Mouse (Mus musculus): Measurements from ENCODE around the gene Klk10.

The Klk10 gene

DNA sequence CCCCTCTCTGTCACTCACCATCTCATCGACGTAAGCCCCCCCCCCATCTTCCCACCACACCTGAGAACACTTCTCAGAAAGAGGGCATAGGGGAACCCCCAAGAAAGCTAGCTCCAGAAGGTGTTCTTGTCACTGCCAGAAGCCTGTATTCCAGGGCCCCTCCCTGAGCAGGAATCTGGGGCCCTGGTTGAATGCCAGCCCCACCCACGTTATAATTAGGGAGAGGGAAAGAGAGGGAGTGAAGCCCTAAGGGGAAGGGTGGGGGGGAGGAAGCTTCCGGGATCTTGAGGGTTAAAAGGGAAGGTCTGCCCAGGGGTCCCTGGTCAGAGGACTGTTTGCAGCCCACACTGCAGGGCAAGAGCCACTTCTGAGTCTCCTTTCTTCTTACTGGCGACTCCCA, at the start of gene Klk10:
Gene Klk10 (plus strand): TSS at position 290 of the 400 bp plus-strand sequence.
- peak; percentile 10 for DNase-seq

DNA sequence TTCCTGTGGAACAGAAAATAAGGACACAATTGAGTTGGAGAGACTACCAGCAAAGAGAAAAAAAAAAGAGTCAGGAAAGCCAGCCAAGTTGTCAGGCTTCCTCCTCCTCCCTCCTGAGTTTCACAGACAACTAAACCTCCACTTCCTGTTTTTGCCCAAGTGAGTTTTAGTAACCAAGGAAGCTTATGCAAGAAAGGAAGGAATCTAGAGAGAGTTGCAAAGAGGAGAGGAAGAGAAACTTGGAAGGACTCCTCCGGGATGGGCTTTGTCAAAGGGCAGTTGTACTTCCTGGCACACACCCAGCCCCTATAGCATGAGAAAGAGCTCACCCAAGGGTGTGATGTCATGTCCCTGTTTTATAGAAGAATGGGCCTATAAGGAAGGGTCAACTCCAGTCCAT, 33.0 kb upstream of the Klk10 start:
- peak; percentile 73 for DNase-seq

DNA sequence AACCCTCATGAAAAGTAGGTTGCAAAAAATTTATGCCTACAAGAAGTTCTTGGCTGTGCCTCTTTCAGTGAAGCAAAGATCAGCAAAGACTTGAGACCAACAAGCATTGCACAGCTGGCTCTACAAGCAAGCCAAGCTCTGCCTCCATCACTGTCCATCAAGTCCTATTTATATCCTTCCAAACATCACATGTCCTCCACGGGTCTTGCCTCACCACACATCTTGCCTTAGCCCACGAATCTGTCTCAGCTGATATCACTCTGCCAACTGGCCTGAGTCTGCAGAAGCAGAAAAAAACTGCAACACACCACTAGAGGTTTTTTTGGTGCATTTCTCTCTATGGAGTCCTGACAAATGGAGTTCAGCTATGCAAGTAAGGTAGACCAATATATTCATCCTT, 28.0 kb upstream of the Klk10 start:
- DNase-seq = no peak

DNA sequence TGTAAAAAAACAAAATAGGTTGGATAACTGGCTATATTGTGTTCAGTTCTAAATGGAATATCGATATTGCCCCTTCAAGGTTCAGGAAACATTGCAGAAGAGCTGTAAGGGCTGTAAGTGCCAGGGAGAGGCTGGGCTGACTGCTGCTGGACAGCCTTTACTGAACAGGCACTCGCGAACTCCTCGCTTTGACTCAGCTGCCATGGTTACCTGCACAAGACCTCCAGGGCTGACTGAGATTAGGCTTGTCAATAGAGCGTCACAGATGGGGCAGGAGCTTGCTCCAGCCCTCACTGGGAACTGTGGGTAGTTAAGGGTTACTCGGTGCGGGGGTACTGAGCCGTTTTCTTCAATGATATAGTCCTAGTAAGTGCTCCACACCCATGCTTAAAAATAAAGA, 14.4 kb upstream of the Klk10 start:
- DNase-seq = no peak

DNA sequence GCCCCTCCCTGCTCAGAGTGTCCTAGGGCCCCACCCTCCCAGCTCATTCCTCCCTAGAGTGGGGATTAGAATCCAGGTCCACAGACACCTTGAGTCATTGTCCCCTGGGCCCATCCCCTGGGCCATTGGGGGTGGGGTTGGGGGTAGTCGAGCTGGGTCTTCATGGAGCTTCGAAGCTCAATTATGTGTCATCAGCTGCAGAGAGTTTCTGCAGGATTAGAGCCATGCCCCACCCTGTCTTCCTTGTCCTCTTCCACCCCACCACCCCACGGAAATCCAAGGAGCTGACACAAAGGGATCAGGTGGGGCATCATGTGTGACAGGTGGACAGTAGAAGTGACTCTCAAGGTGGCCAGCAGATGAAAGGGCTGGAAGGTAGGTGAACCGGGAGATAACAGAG, 12.2 kb upstream of the Klk10 start, which contains the start of gene Klk12:
Gene Klk12 (plus strand): TSS at position 301 of the 400 bp plus-strand sequence.
- no peak for DNase-seq

DNA sequence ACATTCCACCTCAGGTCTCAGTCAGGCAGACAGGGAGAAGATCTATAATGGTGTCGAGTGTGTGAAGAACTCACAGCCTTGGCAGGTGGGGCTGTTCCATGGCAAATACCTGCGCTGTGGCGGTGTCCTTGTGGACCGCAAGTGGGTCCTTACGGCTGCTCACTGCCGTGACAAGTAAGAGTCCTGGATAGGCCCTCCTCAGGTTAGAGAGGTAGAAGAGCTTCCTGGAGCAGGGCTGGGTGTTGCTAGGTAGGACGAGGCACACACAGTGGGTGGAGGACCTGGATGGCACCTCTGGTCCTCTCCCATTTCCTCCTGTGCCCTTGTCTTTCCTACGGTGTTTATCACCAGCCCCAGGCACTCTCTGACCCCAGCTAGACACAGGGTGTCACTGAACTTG, 11.2 kb upstream of the Klk10 start:
- DNase-seq = no peak

DNA sequence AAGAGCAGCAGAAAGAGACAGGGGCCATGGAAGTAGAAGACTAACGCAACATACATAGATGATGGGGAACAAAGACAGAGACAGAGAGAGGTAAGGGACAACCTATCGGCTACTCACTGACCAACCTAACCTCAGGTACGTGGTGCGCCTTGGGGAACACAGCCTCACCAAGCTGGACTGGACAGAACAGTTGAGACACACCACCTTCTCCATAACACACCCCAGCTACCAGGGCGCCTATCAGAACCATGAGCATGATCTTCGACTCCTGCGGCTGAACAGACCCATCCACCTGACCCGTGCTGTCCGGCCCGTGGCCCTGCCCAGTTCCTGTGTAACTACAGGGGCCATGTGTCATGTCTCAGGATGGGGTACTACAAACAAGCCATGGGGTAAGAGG, 10.1 kb upstream of the Klk10 start:
- no peak for DNase-seq

DNA sequence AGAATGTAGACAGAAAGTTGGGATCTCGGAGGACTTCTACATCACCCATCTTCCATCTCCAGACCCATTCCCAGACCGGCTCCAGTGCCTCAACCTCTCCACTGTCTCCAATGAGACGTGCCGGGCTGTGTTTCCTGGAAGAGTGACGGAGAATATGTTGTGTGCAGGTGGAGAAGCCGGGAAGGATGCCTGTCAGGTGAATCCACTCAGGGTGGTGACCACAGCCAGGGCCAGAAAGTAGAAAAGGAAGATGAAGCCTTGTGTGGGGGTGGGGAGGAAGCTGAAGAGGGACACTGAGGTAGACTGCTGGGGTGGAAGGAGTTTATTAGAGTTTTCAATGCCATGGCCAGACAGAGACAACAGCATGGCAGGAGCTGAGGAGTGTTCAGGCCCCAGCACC, 8.9 kb upstream of the Klk10 start:
- no peak for DNase-seq

DNA sequence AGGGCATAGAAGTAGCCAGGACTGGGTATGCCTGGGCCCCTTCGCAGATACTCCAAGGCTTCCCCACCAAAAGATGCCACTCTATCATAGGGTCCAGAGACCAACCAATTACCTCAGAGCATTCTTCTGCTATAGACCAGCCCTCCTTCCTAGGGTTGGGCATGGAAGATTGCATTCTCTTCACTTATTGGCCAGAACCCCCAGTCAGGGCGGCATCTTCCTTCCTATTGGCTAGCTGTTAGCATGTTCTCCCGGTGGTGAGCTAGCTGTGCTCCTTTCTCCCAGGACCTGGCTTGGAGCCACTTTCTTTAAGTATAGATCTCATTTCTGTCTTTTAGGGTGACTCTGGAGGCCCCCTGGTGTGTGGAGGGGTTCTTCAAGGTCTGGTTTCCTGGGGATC, 7.9 kb upstream of the Klk10 start:
- no peak for DNase-seq

DNA sequence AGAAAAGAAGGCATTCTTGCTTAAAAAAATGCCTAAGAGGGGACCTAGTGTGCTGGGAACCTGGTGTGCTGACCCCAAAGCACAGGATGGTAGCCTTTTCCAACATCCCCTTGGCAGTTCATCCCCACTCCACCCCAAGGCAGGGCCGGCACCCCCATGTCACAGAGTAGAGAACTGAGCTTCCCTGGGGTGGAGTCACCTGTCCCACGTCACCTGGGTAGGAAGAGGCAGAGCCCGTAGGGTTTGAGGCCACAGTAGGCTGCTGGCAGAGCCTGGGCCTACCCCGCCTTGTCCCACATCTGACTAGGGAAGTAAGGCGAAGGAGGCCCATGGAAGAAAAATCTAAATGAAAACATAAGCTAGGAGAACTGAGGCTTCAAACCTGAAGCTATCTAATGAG, 6.5 kb upstream of the Klk10 start, which contains the start of gene Klk11:
Gene Klk11 (plus strand): TSS at position 241 of the 400 bp plus-strand sequence.
- no peak for DNase-seq

DNA sequence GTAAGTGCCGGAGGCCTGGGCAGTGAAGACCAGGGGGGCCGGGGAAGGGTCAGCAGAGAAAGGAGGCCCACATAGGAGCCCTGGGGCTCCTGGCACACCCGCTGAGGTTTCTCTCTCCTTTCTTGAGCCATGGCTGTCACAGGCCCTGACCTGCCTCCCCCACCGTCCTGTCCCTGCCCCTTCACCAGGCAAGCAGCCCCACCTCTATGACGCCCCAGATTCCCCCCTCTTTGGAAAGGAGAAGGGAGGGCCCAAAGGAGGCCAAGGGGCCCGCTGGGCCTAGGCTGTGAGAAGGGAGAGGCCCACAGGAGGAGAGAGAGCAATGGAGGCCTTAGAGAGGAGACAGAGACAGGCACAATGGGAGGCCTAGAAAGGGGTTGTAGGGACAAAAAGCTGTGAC, 6.0 kb upstream of the Klk10 start:
- DNase-seq = no peak

DNA sequence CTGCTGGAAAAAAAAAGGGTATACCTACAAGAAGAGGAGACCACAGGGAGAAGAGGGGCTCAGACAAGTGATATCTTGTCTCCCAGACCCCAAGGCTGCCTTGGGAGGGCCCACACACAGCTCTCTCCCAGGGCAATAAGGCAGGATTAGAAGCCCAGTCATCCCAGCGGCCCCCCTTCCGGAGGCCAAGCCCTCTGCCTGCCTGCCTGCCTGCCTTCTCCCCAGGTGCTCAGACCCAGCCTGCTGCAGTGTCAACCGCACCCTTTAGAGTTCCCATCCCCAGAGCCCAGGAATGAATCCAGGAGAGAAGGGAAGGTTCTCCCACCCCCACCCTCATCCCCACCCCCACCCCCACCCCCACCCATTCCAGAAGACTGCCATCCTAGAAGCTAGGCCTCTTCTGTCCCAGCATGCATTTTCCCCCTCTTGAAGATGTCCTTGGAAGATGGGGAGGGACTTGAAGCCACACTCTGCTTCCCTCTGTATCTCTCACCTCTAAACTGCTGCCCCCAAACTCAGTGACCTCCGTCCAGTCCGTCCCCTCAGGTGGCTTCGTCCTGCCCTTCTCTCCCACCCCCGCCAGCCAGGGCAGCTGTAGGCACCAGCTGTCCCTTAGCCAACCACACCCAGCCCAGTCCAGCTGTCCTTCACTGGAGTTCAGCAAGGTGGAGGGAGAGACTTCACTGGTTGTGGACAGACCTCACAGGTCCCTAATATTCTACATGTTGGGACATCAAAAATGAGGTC, 5.4 kb upstream of the Klk10 start:
- no peak for DNase-seq

DNA sequence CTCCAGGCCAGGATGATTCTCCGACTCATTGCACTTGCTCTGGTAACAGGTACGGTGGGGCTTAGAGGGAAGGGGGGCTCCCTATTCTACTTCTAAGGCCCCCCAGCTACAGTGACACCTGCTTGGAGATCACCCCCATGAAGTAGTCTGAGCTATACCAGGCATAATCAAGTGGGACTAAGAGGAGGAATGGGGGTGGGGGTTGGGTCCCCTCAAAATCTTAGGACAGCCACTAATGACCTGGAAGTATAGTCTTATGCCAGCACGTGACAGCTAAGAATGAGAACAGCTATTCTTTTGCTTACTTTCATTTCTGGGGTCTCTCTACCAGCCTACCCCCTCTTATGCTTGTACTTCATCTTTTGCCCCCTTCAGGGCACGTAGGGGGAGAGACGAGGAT, 4.3 kb upstream of the Klk10 start:
- no peak for DNase-seq

DNA sequence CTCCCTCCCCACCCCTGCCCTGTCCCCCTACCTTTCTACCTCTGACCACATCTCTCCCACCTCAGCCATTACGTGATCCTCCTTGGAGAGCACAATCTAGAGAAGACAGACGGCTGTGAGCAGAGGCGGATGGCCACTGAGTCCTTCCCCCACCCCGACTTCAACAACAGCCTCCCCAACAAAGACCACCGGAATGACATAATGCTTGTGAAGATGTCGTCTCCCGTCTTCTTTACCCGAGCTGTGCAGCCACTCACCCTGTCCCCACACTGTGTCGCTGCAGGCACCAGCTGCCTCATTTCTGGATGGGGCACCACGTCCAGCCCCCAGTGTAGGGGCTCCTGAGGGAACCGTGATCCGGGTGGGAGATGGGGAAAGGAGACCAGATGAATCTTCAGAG, 3.4 kb upstream of the Klk10 start:
- DNase-seq = no peak

DNA sequence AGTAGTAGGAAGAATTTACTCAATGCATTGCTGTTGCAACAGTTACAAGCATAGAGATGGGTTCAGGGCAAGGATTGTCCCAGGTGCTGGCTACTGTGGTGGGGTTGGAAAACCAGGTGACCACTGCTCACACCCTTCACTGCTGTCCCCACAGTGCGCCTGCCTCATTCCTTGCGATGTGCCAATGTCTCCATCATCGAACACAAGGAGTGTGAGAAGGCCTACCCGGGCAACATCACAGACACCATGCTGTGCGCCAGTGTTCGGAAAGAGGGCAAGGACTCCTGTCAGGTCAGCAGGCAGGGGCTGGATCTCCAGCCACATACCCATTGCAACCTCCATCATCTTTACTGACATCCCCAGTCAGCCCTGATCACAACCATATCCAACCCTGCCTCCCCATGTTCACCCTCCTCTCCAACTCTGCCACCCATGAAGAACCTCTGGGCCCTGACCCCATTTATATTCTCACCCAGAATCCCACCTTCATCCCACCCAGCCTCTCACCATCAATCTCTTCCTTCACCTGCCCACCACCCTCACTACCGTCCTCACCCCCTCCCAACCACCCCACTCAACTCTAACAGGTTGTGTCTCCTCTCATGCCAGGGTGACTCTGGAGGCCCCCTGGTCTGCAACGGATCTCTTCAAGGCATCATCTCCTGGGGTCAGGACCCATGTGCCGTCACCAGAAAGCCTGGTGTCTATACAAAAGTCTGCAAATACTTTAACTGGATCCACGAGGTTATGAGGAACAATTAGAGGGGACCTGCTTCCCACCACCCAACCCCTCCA, 2.5 kb upstream of the Klk10 start:
- no peak for DNase-seq

DNA sequence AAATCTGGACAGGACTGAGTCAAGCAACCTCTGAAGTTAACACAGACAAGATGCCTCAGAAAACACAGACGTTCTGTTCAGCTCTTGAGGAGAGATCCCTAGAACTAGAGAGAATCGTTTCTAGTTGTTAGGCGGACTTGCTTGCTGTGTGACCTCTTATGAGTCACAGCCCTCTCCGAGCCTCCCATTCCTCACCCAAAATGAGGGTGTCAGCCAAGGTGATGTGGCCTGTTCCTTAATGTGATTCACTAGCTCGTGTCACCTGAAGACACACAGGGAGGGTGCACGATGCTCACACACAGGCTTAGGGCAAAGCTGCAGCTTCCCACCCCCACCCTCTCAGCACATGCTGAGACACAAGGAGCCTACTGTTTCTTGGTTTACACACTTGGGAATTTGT, 594 bp upstream of the Klk10 start:
- DNase-seq = no peak

DNA sequence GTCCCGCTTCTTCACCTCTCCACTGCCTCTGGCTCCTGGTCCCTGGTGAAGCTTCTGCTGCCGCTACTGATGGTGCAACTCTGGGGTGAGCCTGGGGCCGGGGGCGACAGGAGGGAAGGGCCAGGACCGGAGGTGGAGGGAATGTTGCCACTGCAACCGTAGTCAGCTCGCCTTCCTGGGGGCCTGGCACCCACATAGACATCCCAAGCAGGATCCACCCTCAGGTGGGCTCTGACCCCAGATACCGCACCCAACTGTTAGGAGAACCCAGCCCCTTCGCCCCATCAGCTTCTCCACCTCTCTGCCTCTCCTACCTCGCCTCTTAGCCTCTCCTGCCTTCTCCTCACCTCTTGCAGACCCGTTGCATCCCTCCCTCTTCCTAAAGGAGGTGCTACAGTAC, 706 bp downstream of the Klk10 start:
- no peak for DNase-seq

DNA sequence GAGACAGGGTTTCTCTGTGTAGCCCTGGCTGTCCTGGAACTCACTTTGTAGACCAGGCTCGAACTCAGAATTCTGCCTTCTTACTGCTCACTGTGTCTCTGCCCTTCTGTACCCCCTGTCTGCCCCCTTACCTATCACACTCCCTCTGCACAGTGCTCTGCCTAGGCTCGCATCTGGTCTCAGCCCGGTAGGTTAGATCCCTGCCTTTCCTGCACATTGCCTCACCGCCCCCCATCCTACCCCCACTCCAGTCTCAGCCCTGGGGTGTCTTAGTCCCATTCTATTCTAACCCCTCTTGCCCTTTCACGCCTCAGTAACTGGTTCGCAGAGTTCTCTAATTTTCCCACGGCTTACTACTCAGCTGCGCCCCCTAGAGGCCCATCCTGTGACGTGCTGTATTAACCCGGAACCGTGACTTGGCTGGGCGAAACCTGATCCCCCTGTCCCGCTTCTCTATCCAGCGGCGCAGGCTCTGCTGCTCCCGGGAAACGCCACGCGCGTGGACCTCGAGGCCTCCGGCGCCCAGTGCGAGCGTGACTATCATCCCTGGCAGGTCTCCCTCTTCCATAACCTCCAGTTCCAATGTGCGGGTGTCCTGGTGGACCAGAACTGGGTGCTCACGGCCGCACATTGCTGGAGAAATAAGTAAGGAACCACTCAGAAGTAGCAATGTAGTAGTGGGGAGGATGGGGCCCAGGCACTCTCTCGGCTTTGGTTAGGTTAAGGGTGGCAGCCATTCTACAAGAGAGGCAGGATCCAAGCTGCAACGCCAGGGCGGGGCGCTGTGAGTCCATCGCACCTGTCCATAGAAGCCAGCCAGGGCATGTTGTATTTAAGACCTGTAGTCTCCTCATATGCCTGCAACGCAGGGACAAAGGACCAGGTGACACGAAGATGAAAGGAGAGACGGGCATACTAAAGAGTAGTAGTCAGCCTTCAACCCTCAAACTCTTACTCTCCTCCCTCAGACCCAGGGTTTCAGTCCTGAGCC, 1.7 kb downstream of the Klk10 start:
- DNase-seq = peak; percentile 92

DNA sequence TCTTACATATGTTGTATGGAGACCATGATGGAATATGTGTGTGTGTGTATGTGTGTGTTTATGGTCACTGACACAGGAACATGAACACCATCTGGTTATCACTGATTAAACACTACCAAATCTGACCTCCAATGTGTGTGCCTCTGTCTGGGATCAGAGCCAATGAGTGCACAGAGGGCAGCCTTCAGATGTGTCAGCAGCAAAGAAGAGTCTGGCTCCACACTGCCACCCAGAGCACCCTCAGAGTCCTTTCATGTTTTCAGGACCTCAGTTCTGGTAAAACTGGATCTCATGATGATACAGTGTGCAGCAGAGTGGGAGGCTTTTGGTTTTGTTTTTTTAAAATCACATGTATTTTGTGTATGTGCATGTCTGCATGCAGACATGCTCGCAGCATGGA, 4.5 kb downstream of the Klk10 start:
- peak; percentile 25 for DNase-seq

DNA sequence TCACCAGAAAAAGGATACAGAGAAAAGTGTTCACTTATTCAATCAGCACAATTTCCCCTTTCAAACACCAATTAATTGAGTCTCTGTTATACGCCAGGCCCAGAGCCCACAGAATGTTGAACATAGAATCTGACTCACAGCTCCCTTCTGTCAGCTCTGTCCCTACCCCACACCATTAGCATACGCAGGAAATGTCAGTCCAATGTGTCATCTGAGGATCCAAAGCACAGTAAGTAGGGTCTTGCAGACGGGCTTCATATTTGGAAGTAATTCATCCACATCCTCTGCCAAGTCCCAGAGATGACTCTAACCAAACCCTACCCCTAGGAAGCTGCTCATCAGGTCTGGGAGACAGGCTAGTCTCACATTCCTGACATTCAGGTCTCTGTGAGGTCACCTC, 7.3 kb downstream of the Klk10 start:
- no peak for DNase-seq

DNA sequence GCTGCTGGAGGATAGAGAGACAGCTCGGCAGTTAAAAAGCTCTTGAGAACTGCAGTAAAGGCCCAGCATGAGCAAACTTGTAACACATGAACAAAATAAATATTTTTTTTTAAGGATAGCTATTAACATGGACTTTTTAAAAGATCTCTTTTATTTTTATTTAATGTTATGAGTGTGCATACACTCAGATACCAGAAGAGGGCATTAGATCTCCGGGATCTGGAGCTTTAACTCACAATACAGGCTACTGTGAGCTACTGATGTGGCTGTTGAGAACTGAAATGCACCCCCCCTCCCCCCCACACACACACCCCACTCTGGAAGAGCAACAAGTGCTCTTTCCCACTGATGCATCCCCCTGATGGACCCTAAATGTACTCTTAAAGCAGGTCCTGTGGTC, 8.5 kb downstream of the Klk10 start:
- DNase-seq = no peak

DNA sequence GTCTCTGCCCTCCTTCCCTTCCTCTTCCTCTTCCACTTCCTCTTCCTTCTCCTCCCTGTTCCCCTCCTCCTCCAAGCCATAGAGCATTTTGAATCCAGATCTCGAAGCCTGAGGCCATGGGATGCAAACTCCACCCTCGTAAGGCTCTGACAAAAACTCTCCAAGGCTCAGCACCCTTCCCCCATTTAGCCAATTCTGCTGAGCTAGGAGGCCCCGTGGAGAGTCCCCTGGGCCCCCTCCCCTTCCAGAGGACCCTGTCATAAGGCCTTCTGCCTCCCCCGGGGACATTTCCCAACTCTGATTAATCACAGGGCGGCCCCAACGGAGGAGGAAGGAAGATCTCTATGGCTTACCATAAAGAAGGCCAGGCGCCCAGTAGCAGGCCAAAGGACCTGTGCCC, 10.8 kb downstream of the Klk10 start, which contains the start of gene Klk9:
Gene Klk9 (plus strand): TSS at position 301 of the 400 bp plus-strand sequence.
- no peak for DNase-seq

DNA sequence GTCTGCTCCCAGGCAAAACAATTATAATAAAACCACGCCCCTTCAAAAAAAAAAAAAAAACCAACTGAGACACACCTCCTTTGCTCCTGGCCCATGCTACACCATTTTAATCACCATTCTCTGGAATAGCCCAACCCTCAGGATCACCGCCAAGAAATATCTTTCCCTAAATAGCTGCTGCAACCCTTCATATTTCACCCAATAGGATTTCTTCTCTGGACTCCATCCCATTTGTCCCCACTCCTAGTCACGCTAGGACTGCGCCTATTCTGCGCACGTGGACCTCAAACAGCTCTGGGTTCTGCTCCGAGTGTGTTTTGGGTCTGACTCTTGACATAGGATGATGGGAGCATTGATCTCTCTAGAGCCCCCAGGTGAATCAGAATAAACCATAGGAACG, 15.5 kb downstream of the Klk10 start:
- no peak for DNase-seq
